Mouse (Mus musculus): ENCODE data around the gene Trmt10c. TPM values are rescaled to one million over a fixed set of nuclear protein-coding genes. Genes with fewer than 3 reads are reported as not detected.
"Not testable (repeated sequence)": the region's sequence is repeated elsewhere in the genome, so short reads cannot be mapped to it uniquely, and the experiment has no call there.

The Trmt10c gene
- total and polyA plus RNA-seq, 2 experiments from 2014 or later, result 7.8 to 15.0 TPM

GRCm38 (mm10) chr16:56064334-56064990 is 26.8 kb upstream of the Trmt10c start:
- H3K4me3 ChIP-seq (ENCODE audit: low read length), result peak overlapping the region; percentile 24
- no peaks in the 10 kb centered on the region for H3K27me3 ChIP-seq (ENCODE audit: insufficient read depth, low read length)
- H3K27ac ChIP-seq, result 0 out of 2 replicates have a peak overlapping the region, but pooled peaks have one; percentile 51
- H3K36me3 ChIP-seq (ENCODE audit: insufficient read depth, low read length), result no peaks in the 10 kb centered on the region
- DNase-seq (ENCODE audit: low spot score) (peak; percentile 94), ATAC-seq (peak; percentile 93)
- H3K9me3 ChIP-seq (ENCODE audit: low read length), result no peaks in the 10 kb centered on the region
- 4% methylated on average over 20 of the region's 20 CpGs for WGBS
- H3K9ac ChIP-seq (replicated peaks; ENCODE audit: low read length), result no peak overlapping the region
- TF ChIP-seq CTCF (IDR thresholded peaks at IDR 0.05; ENCODE audit: low read depth), result peak; percentile 84
- H3K4me1 ChIP-seq (ENCODE audit: insufficient read depth, low read length), result no peaks in the 10 kb centered on the region
- peak overlapping the region; percentile 54 for H3K4me2 ChIP-seq (ENCODE audit: low read depth, low read length)

DNA sequence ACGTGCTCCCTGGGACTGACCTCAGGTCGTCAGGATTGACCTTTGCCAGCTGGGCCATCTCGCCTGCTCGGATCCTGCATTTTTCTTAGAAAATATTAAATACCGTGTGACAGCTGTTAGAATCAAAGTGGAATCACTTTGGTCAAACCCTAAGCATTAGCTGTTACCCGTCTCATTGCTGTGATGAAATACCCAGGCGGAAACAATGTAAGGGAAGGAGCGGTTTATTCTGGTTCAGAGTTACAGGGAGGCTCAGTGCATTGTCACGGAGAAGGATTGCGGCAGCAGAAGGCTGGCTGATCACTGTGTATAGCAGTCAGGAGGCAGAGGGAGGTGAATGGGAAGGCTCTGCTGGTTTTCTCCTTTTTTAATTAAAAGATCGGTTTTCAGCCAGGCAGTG is 25.4 kb upstream of the Trmt10c start:
- 48% methylated on average over 11 of the region's 11 CpGs for WGBS
- H3K36me3 ChIP-seq (ENCODE audit: insufficient read depth, low read length), result no peaks in the 10 kb centered on the region
- H3K4me2 ChIP-seq (ENCODE audit: low read depth, low read length), result no peak overlapping the region
- H3K4me1 ChIP-seq (ENCODE audit: insufficient read depth, low read length), result no peaks in the 10 kb centered on the region
- no peak overlapping the region for H3K4me3 ChIP-seq (ENCODE audit: low read length)
- no peak for ATAC-seq
- no peak overlapping the region for H3K9ac ChIP-seq (replicated peaks; ENCODE audit: low read length)
- DNase-seq (ENCODE audit: low spot score), result no peak
- H3K9me3 ChIP-seq (ENCODE audit: low read length), result no peaks in the 10 kb centered on the region
- H3K27me3 ChIP-seq (ENCODE audit: insufficient read depth, low read length), result no peaks in the 10 kb centered on the region
- no peak for TF ChIP-seq CTCF (IDR thresholded peaks at IDR 0.05; ENCODE audit: low read depth)
- no peak overlapping the region for H3K27ac ChIP-seq

- Histone ChIP-seq H3K9ac (replicated peaks; ENCODE audit: low read length) (no peak overlapping the region), H3K36me3 (ENCODE audit: insufficient read depth, low read length) (no peaks in the 10 kb centered on the region), H3K4me1 (ENCODE audit: insufficient read depth, low read length) (no peaks in the 10 kb centered on the region), H3K9me3 (ENCODE audit: low read length) (no peaks in the 10 kb centered on the region), H3K4me2 (ENCODE audit: low read depth, low read length) (no peak overlapping the region), H3K27ac (no peak overlapping the region), H3K27me3 (ENCODE audit: insufficient read depth, low read length) (no peaks in the 10 kb centered on the region), H3K4me3 (ENCODE audit: low read length) (no peak overlapping the region)
- TF ChIP-seq CTCF (IDR thresholded peaks at IDR 0.05; ENCODE audit: low read depth), result no peak
- DNase-seq (ENCODE audit: low spot score) (no peak), ATAC-seq (no peak)
- WGBS, result 74% methylated on average over 7 of the region's 7 CpGs
Measured at GRCm38 (mm10) chr16:56061995-56062594, 24.5 kb upstream of the Trmt10c start.

- H3K9ac ChIP-seq (replicated peaks; ENCODE audit: low read length), result no peak overlapping the region
- no peaks in the 10 kb centered on the region for H3K4me1 ChIP-seq (ENCODE audit: insufficient read depth, low read length)
- H3K4me2 ChIP-seq (ENCODE audit: low read depth, low read length), result no peak overlapping the region
- H3K9me3 ChIP-seq (ENCODE audit: low read length), result no peaks in the 10 kb centered on the region
- H3K27me3 ChIP-seq (ENCODE audit: insufficient read depth, low read length), result no peaks in the 10 kb centered on the region
- 0 out of 2 replicates have a peak overlapping the region, but pooled peaks have one; percentile 45 for H3K27ac ChIP-seq
- H3K4me3 ChIP-seq (ENCODE audit: low read length), result no peak overlapping the region
- no peak for ATAC-seq
- 64% methylated on average over 10 of the region's 10 CpGs for WGBS
- H3K36me3 ChIP-seq (ENCODE audit: insufficient read depth, low read length), result no peaks in the 10 kb centered on the region
- no peak for TF ChIP-seq CTCF (IDR thresholded peaks at IDR 0.05; ENCODE audit: low read depth)
- DNase-seq (ENCODE audit: low spot score), result no peak
Measured at GRCm38 (mm10) chr16:56058151-56058550, 20.5 kb upstream of the Trmt10c start.

DNA sequence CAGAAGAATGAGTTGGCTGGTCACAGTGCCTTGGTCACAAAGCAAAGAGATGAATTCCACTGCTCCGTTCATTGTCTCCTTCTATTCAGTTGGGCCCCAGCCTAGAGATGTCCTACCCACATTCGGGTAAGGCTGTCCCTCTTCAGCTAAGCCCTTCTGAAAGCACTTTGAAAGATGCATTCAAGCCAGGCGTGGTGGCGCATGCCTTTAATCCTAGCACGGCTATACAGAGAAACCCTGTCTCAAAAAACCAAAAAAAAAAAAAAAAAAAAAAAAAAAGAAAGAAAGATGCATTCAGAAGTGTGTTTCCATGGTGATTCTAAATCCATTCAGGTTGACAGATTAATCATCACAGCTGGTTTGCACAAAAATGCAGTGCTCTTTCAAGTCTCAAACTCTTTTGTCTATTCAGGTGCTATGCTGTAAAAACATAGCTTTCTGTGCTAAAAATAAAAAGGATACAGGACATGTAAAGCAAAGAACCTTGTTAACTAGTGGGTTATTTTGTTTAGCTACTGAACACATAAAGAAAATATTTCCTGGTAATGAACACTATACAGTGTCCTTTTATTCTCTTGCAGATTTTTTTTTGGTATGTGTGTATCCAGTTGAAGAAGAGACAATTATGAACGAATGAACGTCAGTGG is 19.4 kb upstream of the Trmt10c start:
- Histone ChIP-seq H3K4me1 (ENCODE audit: insufficient read depth, low read length) (no peaks in the 10 kb centered on the region), H3K4me2 (ENCODE audit: low read depth, low read length) (no peak overlapping the region), H3K9ac (replicated peaks; ENCODE audit: low read length) (no peak overlapping the region), H3K36me3 (ENCODE audit: insufficient read depth, low read length) (no peaks in the 10 kb centered on the region), H3K9me3 (ENCODE audit: low read length) (no peaks in the 10 kb centered on the region), H3K27ac (peak overlapping the region; percentile 45; the same call in 1 of the 2 replicates), H3K27me3 (ENCODE audit: insufficient read depth, low read length) (no peaks in the 10 kb centered on the region), H3K4me3 (ENCODE audit: low read length) (no peak overlapping the region)
- TF ChIP-seq CTCF (IDR thresholded peaks at IDR 0.05; ENCODE audit: low read depth), result no peak
- ATAC-seq, result peak; percentile 72
- DNase-seq (ENCODE audit: low spot score), result peak; percentile 30
- WGBS, result 18% methylated on average over 7 of the region's 7 CpGs

GRCm38 (mm10) chr16:56055911-56056310 is 18.3 kb upstream of the Trmt10c start:
- DNase-seq (ENCODE audit: low spot score), result no peak
- 82% methylated on average over 3 of the region's 3 CpGs for WGBS
- Histone ChIP-seq H3K27me3 (ENCODE audit: insufficient read depth, low read length) (no peaks in the 10 kb centered on the region), H3K9me3 (ENCODE audit: low read length) (no peaks in the 10 kb centered on the region), H3K36me3 (ENCODE audit: insufficient read depth, low read length) (no peaks in the 10 kb centered on the region), H3K4me1 (ENCODE audit: insufficient read depth, low read length) (no peaks in the 10 kb centered on the region), H3K27ac (no peak overlapping the region), H3K4me3 (ENCODE audit: low read length) (no peak overlapping the region), H3K9ac (replicated peaks; ENCODE audit: low read length) (no peak overlapping the region), H3K4me2 (ENCODE audit: low read depth, low read length) (no peak overlapping the region)
- TF ChIP-seq CTCF (IDR thresholded peaks at IDR 0.05; ENCODE audit: low read depth), result no peak
- no peak for ATAC-seq

GRCm38 (mm10) chr16:56048038-56048437 is 10.4 kb upstream of the Trmt10c start, which contains the start of gene Senp7:
Gene Senp7, plus strand, starts transcription at chr16:56048338.
- H3K9ac ChIP-seq (replicated peaks; ENCODE audit: low read length); H3K4me2 ChIP-seq (ENCODE audit: low read depth, low read length); H3K36me3 ChIP-seq (ENCODE audit: insufficient read depth, low read length); H3K27me3 ChIP-seq (ENCODE audit: insufficient read depth, low read length); H3K27ac ChIP-seq; ATAC-seq; DNase-seq (ENCODE audit: low spot score); H3K4me1 ChIP-seq (ENCODE audit: insufficient read depth, low read length); H3K9me3 ChIP-seq (ENCODE audit: low read length); H3K4me3 ChIP-seq (ENCODE audit: low read length): not testable (repeated sequence)
- WGBS, result no CpG with 5 or more reads among the region's 4 CpGs

Measured in hindbrain, postnatal 0 days (tissue).